Mouse (Mus musculus) ovary, adult 10 weeks (tissue): Measurements from ENCODE around the gene Kcnj10. TPM values are rescaled to one million over a fixed set of nuclear protein-coding genes. Genes with fewer than 3 reads are reported as not detected.

Experiments used
- polyA plus RNA-seq: library from polyadenylated mRNA; stranded (reverse); fragments of 350-450 nt; fragmentation: Illumina TruSeq; extraction: RNeasy Lipid Tissue Mini Kit (QIAGEN cat#74804); gene quantifications from one replicate; pipeline ENCODE4 v1.2.3, GENCODE M21; 2014

The Kcnj10 gene
- 1.3 TPM for polyA plus RNA-seq

GRCm38 (mm10) chr1:172340729-172341321, at the start of gene Kcnj10:
Gene Kcnj10, plus strand, starts transcription at chr1:172341210.

GRCm38 (mm10) chr1:172297611-172298537, 43.1 kb upstream of the Kcnj10 start, which contains the start of gene Atp1a2:
Gene Atp1a2, minus strand, starts transcription at chr1:172298064.

GRCm38 (mm10) chr1:172329131-172329530, 11.9 kb upstream of the Kcnj10 start, which contains the start of gene Kcnj9:
Gene Kcnj9, minus strand, starts transcription at chr1:172329318.

GRCm38 (mm10) chr1:172376198-172376667, 35.2 kb downstream of the Kcnj10 start, which contains the start of gene Pigm:
Gene Pigm, plus strand, starts transcription at chr1:172376546.

Other genes starting within 250 kb of the Kcnj10 start
- 67.5 TPM for gene Pex19, start 214.5 kb upstream of the Kcnj10 start, polyA plus RNA-seq
- gene Dcaf8, start 193.1 kb upstream of the Kcnj10 start, polyA plus RNA-seq, result 106 TPM
- 70.2 TPM for gene Pea15a, start 134.4 kb upstream of the Kcnj10 start, polyA plus RNA-seq
- gene Casq1, start 121.3 kb upstream of the Kcnj10 start, polyA plus RNA-seq, result 0.68 TPM
- gene Atp1a4, start 82.8 kb upstream of the Kcnj10 start, polyA plus RNA-seq, result not detected
- gene Igsf8, start 79.6 kb upstream of the Kcnj10 start, polyA plus RNA-seq, result 0.97 TPM
- gene Atp1a2, start 43.1 kb upstream of the Kcnj10 start, polyA plus RNA-seq, result 7.5 TPM
- gene Kcnj9, start 11.9 kb upstream of the Kcnj10 start, polyA plus RNA-seq, result not detected
- gene Pigm, start 35.3 kb downstream of the Kcnj10 start, polyA plus RNA-seq, result 26.4 TPM
- gene Slamf9, start 134.1 kb downstream of the Kcnj10 start, polyA plus RNA-seq, result 2.1 TPM
- gene Igsf9, start 140.6 kb downstream of the Kcnj10 start, polyA plus RNA-seq, result not detected
- gene Tagln2, start 158.8 kb downstream of the Kcnj10 start, polyA plus RNA-seq, result 18.8 TPM
- 3.6 TPM for gene Cfap45, start 179.6 kb downstream of the Kcnj10 start, polyA plus RNA-seq
- gene Vsig8, start 214.7 kb downstream of the Kcnj10 start, polyA plus RNA-seq, result not detected
- gene Slamf8, start 249.4 kb downstream of the Kcnj10 start, polyA plus RNA-seq, result 0.91 TPM